Mouse (Mus musculus): ENCODE data around the gene Zfp341.

Gene Zfp341

DNA sequence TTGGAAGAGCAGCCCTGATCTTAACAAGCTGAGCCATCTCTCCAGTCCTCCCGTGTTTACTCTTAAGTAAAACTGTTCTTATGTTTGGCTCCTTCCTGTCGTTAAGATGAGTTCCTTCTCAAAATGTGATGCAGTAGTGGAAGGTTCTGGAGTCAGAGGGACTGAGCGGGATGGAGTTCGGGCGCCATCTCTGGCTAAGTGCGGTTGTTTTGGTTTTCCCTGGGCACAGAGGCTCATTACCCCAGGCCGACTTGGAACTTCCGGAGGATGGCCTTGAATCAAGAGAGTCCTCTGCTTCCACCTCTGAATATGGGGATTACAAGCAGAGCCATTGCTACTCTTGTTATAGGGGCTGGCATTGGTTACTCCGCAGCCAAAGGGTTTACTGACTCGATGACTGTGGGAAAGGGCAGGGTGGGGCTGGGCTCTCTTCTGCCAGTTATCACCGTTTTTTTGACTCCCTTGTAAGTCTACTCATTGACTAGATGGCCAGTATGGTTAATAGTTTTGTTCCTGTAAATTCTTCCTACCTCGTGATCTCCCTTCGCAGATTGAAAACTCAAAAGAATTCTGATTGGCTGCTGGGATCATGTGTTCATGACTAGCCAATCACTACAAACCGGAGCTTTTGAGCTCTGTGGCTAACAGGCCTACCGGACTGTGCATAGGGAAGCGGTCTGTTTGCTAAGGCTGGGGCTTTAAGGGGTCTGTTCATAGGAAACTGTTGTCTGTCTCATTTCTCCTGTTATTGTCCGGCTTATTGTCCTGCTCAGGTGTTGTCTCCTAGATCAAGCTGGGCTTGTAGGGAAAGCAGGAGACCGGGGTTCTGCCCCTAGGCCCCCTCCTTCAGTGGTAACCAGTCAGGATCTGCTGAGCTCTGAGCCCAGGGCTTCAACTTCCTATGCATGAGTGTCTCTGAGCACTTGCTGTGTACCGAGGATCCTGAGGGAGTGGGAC, 63.8 kb downstream of the Zfp341 start:
- peak in 1 of 2 experiments; percentile 38 for DNase-seq (ENCODE audit: low spot score in 2 of 2)

DNA sequence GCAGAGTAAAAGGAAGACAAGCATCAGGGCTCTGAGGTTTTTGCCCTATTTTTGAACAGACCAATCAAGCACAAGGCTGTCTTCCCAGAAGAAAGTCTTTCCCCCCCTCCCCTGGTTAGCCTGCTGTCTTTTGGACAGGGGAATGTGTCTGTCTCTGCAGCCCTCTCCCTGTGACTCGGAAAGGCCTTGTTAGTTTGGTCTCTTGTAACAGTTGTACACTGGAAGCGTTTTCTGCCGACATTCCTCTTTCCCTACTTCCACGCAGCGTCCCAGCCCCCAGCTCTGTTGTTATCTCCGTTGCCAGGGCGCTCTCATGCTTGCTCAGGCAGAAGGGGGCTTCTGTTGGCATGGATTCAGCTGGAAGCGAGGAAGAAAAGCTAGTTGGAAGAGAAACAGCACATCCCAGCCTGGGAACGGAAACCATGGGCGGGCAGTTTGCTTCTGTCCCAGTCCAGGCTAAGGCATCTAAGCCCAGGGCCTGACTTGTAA, 64.6 kb downstream of the Zfp341 start:
- DNase-seq (ENCODE audit: low spot score in 2 of 2), result peak; percentile 65 to 88

DNA sequence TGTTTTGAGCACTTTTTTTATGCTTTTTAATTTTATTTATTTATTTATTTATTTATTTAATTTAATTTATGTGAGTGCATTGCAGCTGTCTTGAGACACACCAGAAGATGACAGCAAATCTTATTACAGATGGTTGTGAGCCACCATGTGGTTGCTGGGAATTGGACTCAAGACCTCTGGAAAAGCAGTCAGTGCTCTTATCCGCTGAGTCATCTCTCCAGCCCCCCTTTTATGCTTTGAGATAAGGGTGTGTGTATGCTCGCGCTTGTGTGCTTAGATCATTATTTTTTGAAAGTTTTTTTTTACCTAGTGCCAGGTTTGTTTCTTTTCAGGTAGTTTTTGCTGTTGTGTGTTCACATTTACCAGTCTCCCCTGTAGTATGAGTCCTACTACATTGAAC, 65.9 kb downstream of the Zfp341 start:
- no peak for DNase-seq (ENCODE audit: low spot score in 2 of 2)

DNA sequence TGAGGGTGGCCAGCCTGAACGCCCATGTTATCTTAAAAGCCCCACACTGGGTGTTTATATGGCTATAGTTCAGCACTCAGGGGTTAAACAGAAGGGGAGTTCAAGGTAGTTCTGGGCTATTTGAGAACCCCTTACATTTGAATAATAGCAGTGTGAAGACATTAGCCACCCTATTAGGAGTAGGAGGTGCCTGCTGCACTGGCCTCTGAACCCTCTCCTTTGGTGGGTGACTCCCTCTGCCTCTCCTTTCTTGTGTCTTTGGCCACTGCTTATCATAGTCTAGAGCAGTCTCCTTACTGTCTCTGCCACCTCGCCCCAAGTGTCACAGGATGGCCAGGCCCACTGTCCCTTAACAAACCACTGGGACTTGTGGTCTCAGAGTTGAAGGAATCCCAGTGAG, 67.2 kb downstream of the Zfp341 start:
- no peak for DNase-seq (ENCODE audit: low spot score in 2 of 2)

DNA sequence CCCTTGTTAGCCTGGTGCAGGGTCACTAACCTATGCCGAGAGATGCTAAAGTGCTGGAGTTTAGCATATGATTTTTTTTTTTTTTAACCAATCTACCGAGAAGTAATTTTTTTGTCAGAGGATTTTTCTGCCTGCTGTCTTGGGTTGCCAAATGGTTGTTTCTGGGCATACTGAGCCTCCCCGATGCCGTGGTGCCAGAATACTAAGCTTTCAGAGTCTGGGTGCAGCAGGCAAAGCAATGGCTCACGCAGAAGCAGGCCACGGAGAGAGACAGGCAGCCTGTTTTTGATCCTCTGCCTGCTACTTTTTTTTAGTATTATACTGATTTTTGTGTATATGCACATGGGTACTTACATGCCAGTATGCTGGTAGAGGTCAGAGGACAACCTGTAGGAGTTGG, 67.8 kb downstream of the Zfp341 start:
- DNase-seq (ENCODE audit: low spot score in 2 of 2), result no peak

DNA sequence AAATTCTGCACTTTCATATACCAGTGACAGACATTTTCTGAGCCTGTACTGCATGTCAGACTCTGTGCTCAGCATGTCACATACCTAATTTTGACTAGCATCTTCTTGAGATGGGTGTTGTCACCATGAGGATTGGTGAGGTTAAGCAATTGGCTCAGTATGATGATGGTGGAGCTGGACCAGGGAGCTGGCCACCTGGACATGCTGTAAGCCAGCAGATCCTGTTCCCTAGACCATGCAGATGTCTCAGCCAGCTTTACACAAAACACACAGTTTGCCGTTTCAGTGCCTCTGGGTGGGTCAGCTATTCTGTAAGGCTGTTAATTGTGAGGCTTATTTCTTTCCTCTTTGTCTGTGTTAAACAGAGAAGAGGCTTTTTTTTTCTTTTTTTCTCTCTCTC, 69.6 kb downstream of the Zfp341 start:
- DNase-seq (ENCODE audit: low spot score in 2 of 2), result no peak

DNA sequence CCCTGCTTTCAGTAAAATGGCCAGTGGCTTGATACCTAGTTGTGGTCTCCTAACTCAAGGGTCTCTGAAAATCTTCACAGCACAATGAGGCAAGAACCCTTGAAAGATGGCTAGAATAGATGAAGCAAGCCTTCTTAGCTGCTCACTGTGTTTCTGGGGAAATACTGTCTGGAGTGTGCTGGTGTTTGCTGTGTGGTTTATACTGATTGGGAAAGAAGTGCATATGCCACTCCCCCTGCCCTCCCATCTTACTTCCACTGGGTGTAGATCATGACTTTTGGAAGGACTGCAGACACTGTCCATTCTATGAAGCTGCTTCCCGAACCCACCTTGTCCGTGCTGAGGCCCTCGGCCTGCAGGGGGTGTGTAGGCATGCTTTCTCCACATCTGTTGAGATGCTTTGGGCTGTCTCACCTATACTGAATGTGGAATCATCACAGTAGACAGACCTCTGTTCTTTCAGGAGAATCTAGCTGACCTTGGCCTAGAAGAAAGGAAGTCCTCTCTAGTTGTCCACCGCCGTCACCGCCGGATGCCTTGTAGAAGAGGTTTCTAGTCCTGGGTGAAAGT, 71.9 kb downstream of the Zfp341 start:
- no peak for DNase-seq (ENCODE audit: low spot score in 2 of 2)

DNA sequence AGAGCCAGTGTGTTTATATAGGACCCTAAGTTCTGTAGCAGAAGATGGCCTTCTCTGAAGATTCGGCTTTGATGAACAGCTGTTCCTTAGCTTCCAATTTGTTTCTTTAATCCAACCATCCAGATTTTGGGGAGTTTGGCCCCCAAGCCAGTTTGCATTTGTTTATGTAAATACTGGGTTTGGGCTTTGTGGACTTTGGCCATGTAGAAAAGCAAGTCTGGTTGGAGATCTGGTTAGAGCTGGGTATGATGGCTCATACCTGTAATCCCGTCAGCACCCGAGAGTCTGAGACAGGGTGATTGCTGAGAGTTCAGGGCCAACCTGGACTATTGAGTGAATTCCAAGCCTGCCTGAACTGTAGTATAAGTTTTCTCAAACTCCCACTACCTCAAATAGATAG, 72.7 kb downstream of the Zfp341 start:
- DNase-seq (ENCODE audit: low spot score in 2 of 2), result no peak

DNA sequence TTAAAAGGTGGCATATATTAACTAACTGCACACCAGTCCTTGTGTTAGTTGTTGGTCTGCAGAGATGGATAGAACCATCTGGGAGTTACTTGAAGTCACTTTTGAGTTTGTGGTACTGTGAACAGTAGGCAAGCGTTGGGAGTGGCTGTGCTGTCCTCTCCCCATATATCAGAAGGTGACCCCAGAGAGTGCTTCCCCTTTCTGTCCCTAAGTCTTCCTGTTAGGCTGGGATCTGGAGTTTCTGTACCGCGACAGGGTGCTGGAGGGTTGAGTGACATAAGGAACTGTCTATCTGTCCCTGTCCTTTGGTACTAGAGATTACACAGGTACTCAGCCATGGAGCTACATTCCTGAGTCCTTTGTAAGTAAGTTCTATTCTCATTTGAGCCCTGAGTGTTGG, 73.7 kb downstream of the Zfp341 start:
- no peak for DNase-seq (ENCODE audit: low spot score in 2 of 2)

DNA sequence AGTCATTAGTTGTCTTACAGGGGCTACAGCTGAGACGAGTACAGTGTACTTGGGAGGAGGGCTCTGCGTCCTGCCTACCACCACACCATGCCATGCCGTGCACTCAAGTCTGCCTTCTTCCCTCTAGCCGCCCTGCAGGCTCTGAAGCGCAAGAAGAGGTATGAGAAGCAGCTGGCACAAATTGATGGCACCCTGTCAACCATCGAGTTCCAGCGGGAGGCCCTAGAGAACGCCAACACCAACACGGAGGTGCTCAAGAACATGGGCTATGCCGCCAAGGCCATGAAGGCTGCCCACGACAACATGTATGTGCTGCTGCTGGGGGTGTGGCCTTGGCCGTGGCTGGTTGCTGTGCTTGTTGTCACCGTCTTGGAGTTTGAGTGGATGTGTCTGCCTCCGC, 76.3 kb downstream of the Zfp341 start:
- DNase-seq (ENCODE audit: low spot score in 2 of 2), result no peak

DNA sequence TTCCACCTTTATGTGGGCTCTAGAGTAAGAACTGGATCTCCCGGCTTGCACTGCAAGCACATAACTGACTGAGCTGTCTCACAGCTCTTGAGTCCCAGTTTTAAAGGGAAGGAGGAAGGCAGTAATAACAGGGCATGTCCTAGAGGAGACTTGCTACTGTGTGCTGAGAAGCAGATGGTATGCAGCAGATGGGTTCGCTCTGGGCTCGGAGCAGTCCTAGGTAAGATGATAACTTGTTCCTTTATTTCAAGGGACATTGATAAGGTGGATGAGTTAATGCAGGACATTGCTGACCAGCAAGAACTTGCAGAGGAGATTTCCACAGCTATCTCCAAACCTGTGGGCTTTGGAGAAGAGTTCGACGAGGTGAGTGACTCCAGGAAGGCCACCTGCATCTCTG, 77.9 kb downstream of the Zfp341 start:
- no peak for DNase-seq (ENCODE audit: low spot score in 2 of 2)

DNA sequence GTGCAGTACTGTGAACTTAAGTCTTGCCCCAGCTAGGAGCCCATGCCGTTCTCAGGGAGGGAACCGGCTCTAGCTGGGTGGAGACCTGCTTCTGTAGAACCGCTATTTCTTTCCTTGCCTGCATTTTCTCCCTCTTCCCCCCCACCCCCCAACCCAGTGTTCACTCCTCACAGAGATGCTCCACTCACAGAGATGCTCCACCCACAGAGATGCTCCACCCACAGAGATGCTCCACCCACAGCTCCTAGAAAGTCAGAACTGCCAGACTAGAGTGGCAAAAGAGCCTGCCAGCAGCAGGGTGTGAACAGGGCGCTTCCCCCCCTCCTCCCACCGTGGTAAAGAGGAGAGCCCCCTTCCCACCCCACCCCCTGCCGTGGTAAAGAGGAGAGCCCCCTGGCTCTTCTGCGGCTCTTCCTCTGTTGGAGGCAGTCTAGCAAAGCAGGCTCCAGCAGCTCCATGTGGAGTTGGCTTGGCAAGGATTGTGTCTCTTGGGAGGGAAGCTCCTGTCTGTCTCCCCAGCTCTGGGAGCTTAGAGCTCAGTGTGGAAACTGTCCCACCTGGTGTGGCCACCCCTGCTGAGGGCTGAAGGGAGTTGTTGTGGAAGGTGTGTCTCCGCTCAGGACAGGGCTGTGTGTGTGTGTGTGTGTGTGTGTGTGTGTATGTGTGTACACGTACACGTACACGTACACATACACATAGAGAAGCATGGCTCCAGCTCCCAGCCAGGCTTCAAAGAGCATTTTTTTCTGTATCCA, 80.3 kb downstream of the Zfp341 start:
- DNase-seq (ENCODE audit: low spot score in 2 of 2), result no peak

DNA sequence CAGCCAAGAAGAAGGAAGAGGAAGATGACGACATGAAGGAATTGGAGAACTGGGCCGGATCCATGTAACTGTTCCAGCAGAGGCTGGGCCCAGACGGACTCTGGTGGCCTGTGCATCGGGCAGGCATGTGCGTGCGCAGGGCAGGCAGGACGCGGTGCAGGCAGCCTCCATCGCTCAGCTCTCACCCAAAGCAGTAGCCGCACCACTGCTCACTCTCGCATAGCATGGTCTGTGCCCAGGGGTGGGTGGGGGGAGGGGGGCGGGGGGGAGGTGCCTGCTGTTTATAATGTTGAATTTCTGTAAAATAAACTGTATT, 80.8 kb downstream of the Zfp341 start:
- no peak for DNase-seq (ENCODE audit: low spot score in 2 of 2)

DNA sequence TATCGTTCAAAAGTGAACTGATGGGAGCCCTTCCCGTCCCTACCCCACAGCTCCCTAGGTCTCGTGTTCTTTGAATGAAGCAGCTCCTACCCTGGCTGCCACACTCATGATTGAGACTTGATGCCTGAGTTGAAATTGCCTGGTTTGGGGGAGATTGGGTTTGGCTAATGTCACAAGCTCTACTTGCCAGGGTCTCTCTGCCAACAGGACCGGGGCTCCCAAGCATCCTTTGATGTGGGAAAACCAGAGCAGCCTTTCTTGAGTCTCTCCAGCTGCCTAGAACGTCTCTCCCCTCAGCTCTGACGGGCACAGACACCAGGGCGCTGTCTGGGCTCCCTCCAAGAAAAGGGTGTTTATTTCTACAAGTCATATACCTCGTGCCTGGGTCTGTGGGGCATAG, 82.6 kb downstream of the Zfp341 start:
- DNase-seq (ENCODE audit: low spot score in 2 of 2), result no peak

Data from cerebellum, postnatal 4 days (tissue).